Mouse (Mus musculus) cerebellum, adult 9-11 months (tissue): Measurements from ENCODE around the gene Steap4.
"Not testable (repeated sequence)": the region's sequence is repeated elsewhere in the genome, so short reads cannot be mapped to it uniquely, and the experiment has no call there.

ENCODE experiments used
- DNase-seq: peaks from one replicate; pipeline ENCODE4 v3.0.0; 2022

The Steap4 gene

DNA sequence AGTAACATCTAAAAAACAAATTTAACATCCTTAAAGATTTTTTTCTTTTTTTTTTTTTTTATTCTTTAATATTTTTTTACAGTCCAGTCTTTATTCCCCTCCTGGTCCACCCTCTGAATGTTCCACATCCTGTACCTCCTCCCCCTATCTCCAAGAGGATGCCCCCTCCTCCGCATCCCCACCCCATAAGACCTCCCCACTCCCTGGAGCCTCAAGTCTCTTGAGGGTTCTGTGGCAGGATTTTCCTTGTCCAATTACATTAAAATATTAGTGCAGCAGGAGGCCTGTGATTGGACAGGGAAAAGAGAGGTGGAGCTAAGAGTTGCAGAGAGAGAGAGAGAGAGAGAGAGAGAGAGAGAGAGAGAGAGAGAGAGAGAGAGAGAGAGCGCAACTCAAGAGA, 31.4 kb downstream of the Steap4 start:
- not testable (repeated sequence) for DNase-seq

GRCm38 (mm10) chr5:7993766-7994165, 33.5 kb downstream of the Steap4 start:
- no peak for DNase-seq

DNA sequence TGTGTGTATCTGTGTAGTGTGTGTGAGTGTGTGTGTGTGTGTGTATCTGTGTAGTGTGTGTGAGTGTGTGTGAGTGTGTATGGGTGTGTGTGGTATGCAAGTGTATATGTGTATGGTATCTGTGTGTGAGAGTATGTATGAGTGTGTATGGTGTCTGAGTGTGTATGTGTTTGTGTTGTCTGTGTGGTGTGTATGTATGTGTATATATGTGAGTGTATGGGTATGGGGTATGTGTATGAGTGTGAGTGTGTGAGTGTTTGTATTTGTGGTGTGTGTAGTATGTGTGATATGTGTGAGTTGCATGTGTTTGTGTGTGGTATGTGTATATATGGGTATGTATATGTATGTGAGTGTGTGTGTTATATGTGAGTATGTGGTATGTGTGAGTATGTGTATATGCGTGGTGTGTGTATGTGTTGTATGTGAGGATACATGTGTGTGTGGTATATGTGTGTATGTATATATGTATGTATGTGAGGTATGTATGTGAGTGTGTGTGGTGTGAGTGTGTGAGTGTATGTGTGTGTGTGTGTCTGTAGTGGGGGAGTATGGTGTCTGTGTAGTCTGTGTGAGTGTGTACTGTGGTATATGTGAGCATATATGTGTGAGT, 35.1 kb downstream of the Steap4 start:
- no peak for DNase-seq

DNA sequence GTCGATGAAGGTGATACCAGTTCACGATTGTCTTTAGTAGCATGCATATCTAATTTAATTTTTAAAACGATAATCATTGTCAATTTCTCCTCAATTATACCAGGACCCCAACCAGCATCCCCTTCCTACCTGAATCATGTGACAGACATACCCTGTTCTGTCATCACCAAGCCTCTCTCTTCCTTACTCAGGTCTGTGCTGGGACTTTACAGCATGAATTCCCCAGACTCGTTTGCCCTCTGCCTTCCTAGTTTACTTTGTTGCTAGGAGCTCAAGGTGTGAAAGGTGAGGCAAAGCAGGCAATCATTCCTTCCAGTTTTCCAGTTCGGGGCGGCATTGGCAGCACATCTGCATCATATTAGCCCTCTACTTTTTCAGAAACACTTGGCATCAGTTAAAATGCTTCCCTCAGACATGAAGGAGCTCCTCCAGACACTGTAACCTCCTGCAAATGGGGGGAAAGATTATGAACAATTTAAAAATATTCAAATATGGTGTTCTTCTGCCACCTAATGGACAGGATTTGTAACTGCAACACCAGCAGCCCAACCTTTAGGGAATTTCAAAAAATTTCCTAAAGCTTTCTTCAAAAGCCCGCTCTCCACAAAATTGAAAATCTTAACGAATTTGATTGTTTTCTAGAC, 36.3 kb downstream of the Steap4 start:
- peak; percentile 5 for DNase-seq

DNA sequence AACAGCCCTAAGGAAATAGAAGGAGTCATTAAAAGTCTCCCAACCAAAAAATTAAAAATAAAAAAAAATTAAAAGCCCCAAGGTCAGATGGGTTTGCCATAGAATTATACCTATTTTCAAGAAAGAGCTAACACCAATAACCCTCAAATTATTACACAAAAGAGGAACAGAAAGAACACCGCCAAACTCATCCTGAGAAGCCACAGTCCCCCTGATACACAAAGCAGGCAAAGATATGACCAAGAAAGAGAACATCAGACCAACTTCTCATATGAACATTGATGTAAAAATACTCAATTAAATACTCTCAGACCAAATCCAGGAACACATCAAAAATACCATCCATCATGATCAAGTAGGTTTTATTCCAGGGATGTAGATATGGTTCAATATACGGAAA, 36.8 kb downstream of the Steap4 start:
- no peak for DNase-seq

GRCm38 (mm10) chr5:8000466-8000865, 40.2 kb downstream of the Steap4 start:
- DNase-seq = no peak

GRCm38 (mm10) chr5:8002827-8003226, 42.6 kb downstream of the Steap4 start:
- DNase-seq = no peak

- no peak for DNase-seq
Measured at GRCm38 (mm10) chr5:8013276-8013675, 53.0 kb downstream of the Steap4 start.
